Mouse (Mus musculus): ENCODE results near the gene Urod.

GRCm38 (mm10) chr4:116944055-116944454 is 50.2 kb downstream of the Urod start:
- no peak for TF ChIP-seq CTCF (IDR thresholded peaks at IDR 0.05; ENCODE audit: low read depth)
- no peak for TF ChIP-seq EP300 (optimal IDR thresholded peaks at IDR 0.05)
